Mouse (Mus musculus) small intestine, adult 2 months (tissue): Measurements from ENCODE around the gene Rfx4.

Experiments
- CTCF ChIP-seq: fragments of 200-500 bp; IDR thresholded peaks from 2 replicates; pipeline ENCODE4 v1.5.1; 2012; ENCODE audit warnings: low read depth, mild to moderate bottlenecking, control low read depth, inconsistent platforms, low read length, moderate library complexity, mixed read lengths; ENCODE audit not compliant: insufficient replicate concordance, insufficient read length; ENCODE audit errors: extremely low read depth
- POLR2A ChIP-seq: fragments of 200-500 bp; IDR thresholded peaks from 2 replicates; pipeline ENCODE4 v1.6.1; 2012; ENCODE audit warnings: low read depth, mild to moderate bottlenecking, control low read depth, inconsistent platforms, low read length, moderate library complexity

DNA sequence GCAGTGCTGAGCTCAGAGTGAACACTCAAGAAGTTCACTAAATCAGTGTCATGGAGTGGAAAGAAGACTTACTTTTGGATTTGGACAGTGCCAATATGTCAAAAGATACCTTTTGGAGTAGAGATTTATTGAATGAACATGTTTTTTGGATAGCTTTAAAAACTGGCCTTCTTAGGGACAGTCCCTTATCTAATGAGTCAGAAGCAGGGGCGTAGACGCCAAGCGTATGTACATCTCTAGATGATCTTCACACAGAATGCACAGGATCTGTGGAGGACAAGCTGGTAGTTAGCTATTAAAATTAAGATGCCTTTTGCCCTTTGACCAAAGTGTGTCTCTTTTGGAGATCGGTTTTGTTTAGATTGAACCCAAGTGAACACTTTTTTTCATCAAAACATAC lies 171.0 kb downstream of the Rfx4 start:
- TF ChIP-seq CTCF (no peak), POLR2A (no peak)
